Mouse (Mus musculus): ENCODE measurements around the gene Ctrc. TPM values are rescaled to one million over a fixed set of nuclear protein-coding genes. Genes with fewer than 3 reads are reported as not detected.

Ctrc gene
- total RNA-seq (2023) = not detected

GRCm38 (mm10) chr4:141845999-141846398, at the start of gene Ctrc:
Ctrc (minus strand) TSS chr4:141846359.

GRCm38 (mm10) chr4:141874601-141875460, 28.7 kb upstream of the Ctrc start, which contains the start of gene Efhd2:
Efhd2 (minus strand) TSS chr4:141874920.

GRCm38 (mm10) chr4:141826060-141826459, 20.1 kb downstream of the Ctrc start, which contains the start of gene Cela2a:
Cela2a (minus strand) TSS chr4:141826160.

GRCm38 (mm10) chr4:141793282-141794151, 52.6 kb downstream of the Ctrc start, which contains the start of gene Casp9:
Casp9 (plus strand) TSS chr4:141793612.

GRCm38 (mm10) chr4:141790524-141790990, 55.6 kb downstream of the Ctrc start, which contains the start of gene Dnajc16:
Dnajc16 (minus strand) TSS chr4:141790931.

Other genes with a start within 250 kb of the Ctrc start
- gene Fblim1, start 240.3 kb downstream of the Ctrc start, total RNA-seq (2023) = under 1 TPM in 1 of 2 experiments, not detected in 1; 0.17 TPM
- gene Tmem82, start 227.7 kb downstream of the Ctrc start, total RNA-seq (2023) = not detected
- gene Slc25a34, start 222.5 kb downstream of the Ctrc start, total RNA-seq (2023) = not detected
- 10 to 100 TPM; 33.5 to 34.3 TPM for gene Plekhm2, start 181.5 kb downstream of the Ctrc start, total RNA-seq (2023)
- gene Rsc1a1, start 160.8 kb downstream of the Ctrc start, total RNA-seq (2023) = 1 to 10 TPM in 1 of 2 experiments, not detected in 1; 2.9 TPM
- gene Ddi2, start 122.9 kb downstream of the Ctrc start, total RNA-seq (2023) = 10 to 100 TPM; 51.1 to 52.2 TPM
- gene Agmat, start 99.7 kb downstream of the Ctrc start, total RNA-seq (2023) = not detected
- gene Dnajc16, start 55.4 kb downstream of the Ctrc start, total RNA-seq (2023) = 10 to 100 TPM; 14.6 to 17.2 TPM
- 10 to 100 TPM; 25.4 to 28.3 TPM for gene Casp9, start 52.7 kb downstream of the Ctrc start, total RNA-seq (2023)
- not detected for gene Cela2a, start 20.2 kb downstream of the Ctrc start, total RNA-seq (2023)
- gene Efhd2, start 28.6 kb upstream of the Ctrc start, total RNA-seq (2023) = 10 to 100 TPM; 30.2 to 31.4 TPM
- gene Fhad1, start 168.7 kb upstream of the Ctrc start, total RNA-seq (2023) = not detected
- gene Tmem51, start 237.9 kb upstream of the Ctrc start, total RNA-seq (2023) = under 1 TPM; 0.38 to 0.39 TPM

Data from B cell, adult 67 days (primary cell).